ENCODE assay signal across 18 mouse cellular contexts in the genomic region with DNA sequence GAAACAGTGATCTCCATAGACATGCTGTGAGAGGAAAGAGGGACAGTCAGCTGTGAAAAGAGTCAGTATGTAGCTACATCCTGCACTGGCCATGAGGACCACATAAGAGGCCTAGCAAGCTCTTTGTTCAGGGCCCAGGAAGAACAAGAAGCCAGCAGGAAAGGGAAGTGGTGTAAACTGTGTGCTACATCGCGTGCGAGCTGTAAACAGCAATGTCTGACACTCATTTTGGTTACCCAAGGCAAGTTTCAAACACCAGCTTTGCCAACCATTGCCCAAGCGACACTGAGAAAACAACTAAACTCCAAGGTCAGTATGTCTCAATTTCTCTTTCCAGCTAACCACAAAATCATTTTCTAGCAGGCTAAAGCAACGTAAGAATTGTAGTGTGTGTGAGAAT. TPM values are rescaled to one million over a fixed set of nuclear protein-coding genes. Genes with fewer than 3 reads are reported as not detected.
DNase-seq lines count a peak whose midpoint lies in the region; TF ChIP-seq lines count a peak whose summit lies in the region.
"Had no signal": no experiment of that assay in that cellular context is flagged by ENCODE, and none has a peak within 500 bp of the region (broad histone marks: within the 10 kb centered on the region; RNA-seq: fewer than 3 reads in every experiment).

No protein-coding gene starts in this region.

- no peaks in the 10 kb centered on the region for H3K36me3 ChIP-seq in thymus, adult 2 months (ENCODE audit: control insufficient read depth, insufficient read depth, low read length)
- H3K36me3 ChIP-seq: embryonic facial prominence, embryonic 15.5 days had no signal

- H3K4me3 ChIP-seq in thymus, adult 2 months (ENCODE audit: control insufficient read depth, insufficient read depth, low read length): no peak overlapping the region
- H3K4me3 ChIP-seq: embryonic facial prominence, embryonic 15.5 days had no signal

- WGBS in thymus, adult 2 months: 65% methylated on average over 5 of the region's 5 CpGs

- TF ChIP-seq POLR2A in thymus, adult 2 months (IDR thresholded peaks at IDR 0.05; ENCODE audit: control insufficient read depth, extremely low read depth, insufficient read depth, low read length, poor library complexity): no peak

- intact Hi-C loops in left cerebral cortex, postnatal 4 days (cut with DNase I): no loop called here

- H3K4me1 ChIP-seq in thymus, adult 2 months (replicated peaks; ENCODE audit: control insufficient read depth, insufficient read depth, low read length): no peaks in the 10 kb centered on the region; the same call in 1 of the 2 replicates
- H3K4me1 ChIP-seq: embryonic facial prominence, embryonic 15.5 days had no signal

- no peak for TF ChIP-seq CTCF in thymus, adult 2 months (IDR thresholded peaks at IDR 0.05; ENCODE audit: borderline replicate concordance, control insufficient read depth, extremely low read depth, insufficient read depth, low read length, poor library complexity)

- H3K27ac ChIP-seq in thymus, adult 2 months (ENCODE audit: control insufficient read depth, insufficient read depth, low read length): no peak overlapping the region
- H3K27ac ChIP-seq: embryonic facial prominence, embryonic 15.5 days; macrophage had no signal

- DNase-seq in spleen, postnatal 36 days (ENCODE audit: low spot score in 2 of 2): peak; percentile 11 to 29
- DNase-seq in spleen, postnatal 14 days (ENCODE audit: low spot score in 2 of 2): no peak
- DNase-seq in induced T-regulatory cell, adult 2 months (ENCODE audit: low read depth): peak; percentile 3
- DNase-seq in thymus, adult 2 months: peak; percentile 39
- DNase-seq in frontal cortex, adult 2 months (ENCODE audit: extremely low spot score in 1 of 2, low spot score in 1 of 2): no peak
- DNase-seq in left cerebral cortex, postnatal 4 days: no peak
- no peak for DNase-seq in layer of hippocampus, postnatal 14 days (ENCODE audit: low spot score in 2 of 2)
- DNase-seq: cerebellum, adult 8-10 months; gastrocnemius, postnatal 36 days; heart, postnatal 14 days; kidney, adult 8-10 months; kidney, postnatal 25 days; lung, adult 2 months; midbrain, embryonic 14.5 days; right cerebral cortex, adult 18-20 months had no signal

- no peaks in the 10 kb centered on the region for H3K27me3 ChIP-seq in thymus, adult 2 months (ENCODE audit: control insufficient read depth, insufficient read depth, low read length)
- H3K27me3 ChIP-seq: embryonic facial prominence, embryonic 15.5 days had no signal

RNA-seq across cellular contexts. Expression of a gene that starts 6.2 kb away (rescaled TPM):
- polyA plus RNA-seq in thymus, adult 2 months (2012; rRNA removed): 9.9 and 11.2 TPM in 2 replicates
- polyA plus RNA-seq in frontal cortex, adult 2 months (2012; rRNA removed): 0.13 and 0.14 TPM in 2 replicates
- under 1 TPM; 0.64 to 0.70 TPM for total RNA-seq in left cerebral cortex, postnatal 4 days (2021)
- under 1 TPM; 0.24 to 0.62 TPM for total RNA-seq in layer of hippocampus, postnatal 14 days (2021)
- total RNA-seq: MEL had no signal

Comparison
In these comparisons a context has a peak if more than half of its experiments do, and no peak if none do; other contexts are left out.
1. DNase-seq: peak in spleen, postnatal 36 days (2 of 2), induced T-regulatory cell, adult 2 months (single experiment) and thymus, adult 2 months (single experiment); none in spleen, postnatal 14 days (0 of 2), frontal cortex, adult 2 months (0 of 2), left cerebral cortex, postnatal 4 days (single experiment) and layer of hippocampus, postnatal 14 days (0 of 2).